Mouse (Mus musculus) erythroblast, embryonic 14.5 days (primary cell): ENCODE data around the gene Nfe2l1.

Experiments used
- GATA1 ChIP-seq: IDR thresholded peaks from 2 replicates; pipeline ENCODE4 v1.6.1; 2012; ENCODE audit warnings: low read length, inconsistent platforms, mixed read lengths
- TAL1 ChIP-seq: IDR thresholded peaks from 3 replicates; pipeline ENCODE4 v1.6.1; 2012; ENCODE audit warnings: low read length, inconsistent platforms, mixed read lengths

GRCm38 (mm10) chr11:96827062-96827581 lies 2.6 kb downstream of the Nfe2l1 start:
- no peak for TF ChIP-seq GATA1
- no peak for TF ChIP-seq TAL1
